Mouse (Mus musculus): ENCODE measurements around the gene Lingo1. TPM values are rescaled to one million over a fixed set of nuclear protein-coding genes. Genes with fewer than 3 reads are reported as not detected.

The Lingo1 gene
- polyA plus RNA-seq, 1 experiment from 2014 or later: 93.4 TPM

GRCm38 (mm10) chr9:56739181-56739737 is 57.0 kb downstream of the Lingo1 start:
- Histone ChIP-seq H3K4me3 (no peak overlapping the region), H3K9me3 (no peaks in the 10 kb centered on the region), H3K36me3 (no peaks in the 10 kb centered on the region), H3K27me3 (no peaks in the 10 kb centered on the region), H3K27ac (replicated peaks) (0 out of 2 replicates have a peak overlapping the region, but pooled peaks have one; percentile 5), H3K4me1 (replicated peaks) (peaks cover 20% of the 10 kb centered on the region), H3K9ac (no peak overlapping the region), H3K4me2 (no peak overlapping the region)
- 49% methylated on average over 5 of the region's 5 CpGs for WGBS
- peak; percentile 47; the same call in 1 of the 2 replicates for ATAC-seq (ENCODE audit: low FRiP score, low read depth)

DNA sequence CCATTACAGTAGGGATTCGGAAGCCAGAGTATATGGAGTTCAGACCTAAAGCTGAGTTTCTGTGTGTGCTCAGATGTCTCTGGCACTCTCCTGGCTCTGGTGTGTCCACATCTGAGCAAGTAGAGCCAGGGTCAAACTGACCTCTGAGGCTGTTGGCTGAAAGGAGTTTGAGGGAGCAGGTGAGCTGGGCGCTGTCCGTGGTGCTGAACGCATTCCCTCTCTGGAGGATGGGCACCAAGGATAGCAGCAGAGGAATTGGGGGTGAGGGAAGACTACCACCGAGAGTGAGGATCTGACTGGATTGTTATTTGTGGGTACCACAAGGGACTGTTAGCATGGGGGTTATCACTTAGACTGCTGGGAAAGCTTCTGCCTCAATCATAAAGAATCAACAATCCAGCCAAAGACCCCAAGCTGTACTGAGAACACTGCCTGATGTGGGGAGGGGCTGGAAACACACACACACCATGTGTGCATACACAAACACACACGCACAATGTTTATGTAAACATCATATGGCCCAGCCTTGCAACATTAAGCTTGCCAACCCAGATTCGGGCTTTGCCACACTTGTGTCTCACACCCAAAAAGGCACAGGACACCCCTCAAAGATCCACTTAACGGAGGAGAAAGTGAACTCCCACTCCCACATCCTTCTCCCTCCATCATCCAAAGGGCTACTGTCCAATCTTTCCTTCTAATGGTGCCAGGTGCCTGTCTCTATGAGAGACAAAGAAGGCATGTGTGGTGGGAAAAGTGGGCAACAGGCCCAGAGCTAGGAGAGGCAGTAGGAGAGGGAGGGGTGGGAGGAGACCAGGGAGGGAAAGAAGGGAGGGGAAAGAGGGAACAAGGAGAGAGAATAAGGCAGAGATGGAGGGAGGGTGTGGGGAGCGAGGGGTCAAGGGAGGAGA is 57.8 kb downstream of the Lingo1 start:
- peak; percentile 59; the same call in 1 of the 2 replicates for ATAC-seq (ENCODE audit: low FRiP score, low read depth)
- Histone ChIP-seq H3K36me3 (no peaks in the 10 kb centered on the region), H3K4me2 (no peak overlapping the region), H3K27ac (replicated peaks) (peak overlapping the region; percentile 59), H3K27me3 (no peaks in the 10 kb centered on the region), H3K9ac (no peak overlapping the region), H3K4me1 (replicated peaks) (peaks cover 20% of the 10 kb centered on the region), H3K4me3 (no peak overlapping the region), H3K9me3 (no peaks in the 10 kb centered on the region)
- WGBS: 39% methylated on average over 8 of the region's 9 CpGs

- no peak overlapping the region for H3K27ac ChIP-seq (replicated peaks)
- no peak overlapping the region for H3K4me2 ChIP-seq
- no peak overlapping the region for H3K9ac ChIP-seq
- H3K27me3 ChIP-seq: no peaks in the 10 kb centered on the region
- 74% methylated on average over 6 of the region's 6 CpGs for WGBS
- no peak overlapping the region for H3K4me3 ChIP-seq
- H3K9me3 ChIP-seq: no peaks in the 10 kb centered on the region
- H3K4me1 ChIP-seq (replicated peaks): peaks cover 25% of the 10 kb centered on the region
- ATAC-seq (ENCODE audit: low FRiP score, low read depth): no peak
- no peaks in the 10 kb centered on the region for H3K36me3 ChIP-seq
These were observed 61.9 kb downstream of the Lingo1 start for GRCm38 (mm10) chr9:56734398-56734797.

GRCm38 (mm10) chr9:56730997-56731396 is 65.3 kb downstream of the Lingo1 start:
- Histone ChIP-seq H3K4me3 (no peak overlapping the region), H3K4me1 (replicated peaks) (peaks cover 37% of the 10 kb centered on the region), H3K4me2 (no peak overlapping the region), H3K36me3 (no peaks in the 10 kb centered on the region), H3K27me3 (no peaks in the 10 kb centered on the region), H3K27ac (replicated peaks) (no peak overlapping the region), H3K9ac (no peak overlapping the region), H3K9me3 (no peaks in the 10 kb centered on the region)
- ATAC-seq (ENCODE audit: low FRiP score, low read depth): no peak
- 74% methylated on average over 2 of the region's 2 CpGs for WGBS

- Histone ChIP-seq H3K9ac (no peak overlapping the region), H3K4me3 (no peak overlapping the region), H3K4me1 (replicated peaks) (peaks cover 37% of the 10 kb centered on the region), H3K4me2 (no peak overlapping the region), H3K27me3 (no peaks in the 10 kb centered on the region), H3K27ac (replicated peaks) (peak overlapping the region; percentile 76), H3K9me3 (no peaks in the 10 kb centered on the region), H3K36me3 (no peaks in the 10 kb centered on the region)
- no peak for ATAC-seq (ENCODE audit: low FRiP score, low read depth)
- 49% methylated on average over 2 of the region's 2 CpGs for WGBS
These were observed 67.1 kb downstream of the Lingo1 start for GRCm38 (mm10) chr9:56729145-56729544.

- Histone ChIP-seq H3K36me3 (no peaks in the 10 kb centered on the region), H3K4me3 (no peak overlapping the region), H3K9ac (no peak overlapping the region), H3K4me1 (replicated peaks) (peaks cover 37% of the 10 kb centered on the region), H3K4me2 (no peak overlapping the region), H3K27ac (replicated peaks) (peak overlapping the region; percentile 76), H3K27me3 (no peaks in the 10 kb centered on the region), H3K9me3 (no peaks in the 10 kb centered on the region)
- ATAC-seq (ENCODE audit: low FRiP score, low read depth): peak; percentile 38; the same call in 1 of the 2 replicates
- WGBS: 16% methylated on average over 15 of the region's 15 CpGs
These were observed 68.3 kb downstream of the Lingo1 start for GRCm38 (mm10) chr9:56727703-56728684.

DNA sequence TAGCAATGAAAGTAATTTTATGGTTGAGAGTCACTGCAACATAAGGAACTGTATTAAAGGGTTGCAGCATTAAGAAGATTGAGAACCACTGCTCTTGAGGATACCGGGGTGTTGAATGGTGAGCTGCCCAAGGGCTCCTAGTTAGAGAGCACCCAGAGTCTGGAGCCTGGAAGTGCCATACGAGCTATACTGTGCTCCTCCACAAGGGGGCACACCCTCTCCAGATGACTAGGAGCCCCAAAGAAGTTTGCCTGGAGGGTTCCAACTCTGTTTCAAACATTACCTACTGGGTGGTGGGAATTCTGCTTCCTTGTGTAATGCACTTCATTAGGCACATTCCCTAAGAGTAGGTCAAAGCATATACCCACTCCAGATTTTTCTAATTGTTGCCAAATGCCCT is 70.5 kb downstream of the Lingo1 start:
- Histone ChIP-seq H3K9me3 (no peaks in the 10 kb centered on the region), H3K36me3 (no peaks in the 10 kb centered on the region), H3K9ac (no peak overlapping the region), H3K27ac (replicated peaks) (no peak overlapping the region), H3K4me2 (no peak overlapping the region), H3K27me3 (no peaks in the 10 kb centered on the region), H3K4me3 (no peak overlapping the region), H3K4me1 (replicated peaks) (peaks cover 37% of the 10 kb centered on the region)
- 34% methylated on average over 2 of the region's 2 CpGs for WGBS
- no peak for ATAC-seq (ENCODE audit: low FRiP score, low read depth)

DNA sequence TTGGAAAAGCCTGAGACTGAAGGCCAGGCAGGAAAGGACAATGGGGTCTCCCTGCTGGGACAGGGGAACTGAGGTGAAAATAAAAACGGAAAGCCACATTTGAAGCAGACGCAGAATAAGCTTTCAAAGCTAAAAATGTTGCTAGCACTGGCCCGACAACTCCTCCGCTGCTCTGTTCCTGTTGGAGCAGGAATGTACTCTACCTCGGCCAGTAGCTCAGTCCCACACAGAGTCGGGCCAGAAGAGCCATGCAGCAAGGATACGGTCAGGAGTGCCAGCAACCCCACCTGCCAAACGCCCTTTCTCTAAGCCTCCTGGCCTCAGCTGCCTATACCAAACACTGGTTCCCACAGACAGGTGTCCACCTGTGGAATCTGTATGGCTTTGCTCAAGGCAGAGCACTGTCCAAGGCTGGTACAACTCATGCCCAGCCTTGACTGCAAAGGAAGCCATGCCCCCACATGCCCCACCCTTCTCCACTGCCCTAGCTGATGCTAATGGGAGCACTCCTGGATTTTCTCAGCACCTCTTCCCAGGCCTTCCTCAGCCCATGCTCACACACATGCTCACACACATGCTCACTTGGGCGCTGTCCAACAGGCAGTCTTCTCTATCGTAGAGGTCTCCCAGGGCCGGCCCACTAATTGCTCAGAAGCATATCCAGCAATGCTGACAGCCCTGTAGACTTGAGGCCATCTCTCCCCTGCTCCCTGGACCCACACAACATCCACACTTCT is 74.0 kb downstream of the Lingo1 start:
- no peak for ATAC-seq (ENCODE audit: low FRiP score, low read depth)
- H3K27me3 ChIP-seq: no peaks in the 10 kb centered on the region
- no peak overlapping the region for H3K27ac ChIP-seq (replicated peaks)
- H3K4me3 ChIP-seq: no peak overlapping the region
- H3K36me3 ChIP-seq: no peaks in the 10 kb centered on the region
- no peak overlapping the region for H3K9ac ChIP-seq
- 69% methylated on average over 11 of the region's 11 CpGs for WGBS
- H3K4me2 ChIP-seq: no peak overlapping the region
- H3K9me3 ChIP-seq: no peaks in the 10 kb centered on the region
- 0 out of 2 replicates have a peak, but pooled peaks cover 7% of the 10 kb centered on the region for H3K4me1 ChIP-seq (replicated peaks)

- ATAC-seq (ENCODE audit: low FRiP score, low read depth): no peak
- no peak overlapping the region for H3K27ac ChIP-seq (replicated peaks)
- 85% methylated on average over 3 of the region's 3 CpGs for WGBS
- no peaks in the 10 kb centered on the region for H3K9me3 ChIP-seq
- H3K36me3 ChIP-seq: no peaks in the 10 kb centered on the region
- H3K4me1 ChIP-seq (replicated peaks): no peaks in the 10 kb centered on the region
- no peak overlapping the region for H3K9ac ChIP-seq
- H3K4me2 ChIP-seq: no peak overlapping the region
- H3K27me3 ChIP-seq: no peaks in the 10 kb centered on the region
- H3K4me3 ChIP-seq: no peak overlapping the region
These were observed 77.3 kb downstream of the Lingo1 start for GRCm38 (mm10) chr9:56718984-56719383.

DNA sequence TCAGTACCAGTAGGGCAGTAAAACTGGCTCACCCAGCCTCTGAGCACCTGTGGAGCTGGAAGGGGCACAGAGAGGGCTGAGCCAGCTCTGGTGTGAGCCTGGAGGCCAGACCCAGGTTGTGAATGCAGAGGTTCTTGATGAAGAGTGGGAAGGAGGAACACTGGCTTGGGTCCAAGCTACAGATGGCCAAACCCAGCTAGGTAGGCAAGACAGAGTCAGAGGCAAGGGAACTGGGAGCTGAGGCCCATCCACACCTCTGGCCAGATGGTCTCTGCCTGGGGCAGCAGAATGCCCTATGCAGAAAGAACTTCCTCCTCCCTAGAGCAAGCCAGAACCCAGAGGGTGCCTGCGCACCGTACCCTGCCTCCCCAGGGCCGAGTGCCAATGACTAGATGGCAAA is 79.7 kb downstream of the Lingo1 start:
- ATAC-seq (ENCODE audit: low FRiP score, low read depth): no peak
- 91% methylated on average over 3 of the region's 3 CpGs for WGBS

DNA sequence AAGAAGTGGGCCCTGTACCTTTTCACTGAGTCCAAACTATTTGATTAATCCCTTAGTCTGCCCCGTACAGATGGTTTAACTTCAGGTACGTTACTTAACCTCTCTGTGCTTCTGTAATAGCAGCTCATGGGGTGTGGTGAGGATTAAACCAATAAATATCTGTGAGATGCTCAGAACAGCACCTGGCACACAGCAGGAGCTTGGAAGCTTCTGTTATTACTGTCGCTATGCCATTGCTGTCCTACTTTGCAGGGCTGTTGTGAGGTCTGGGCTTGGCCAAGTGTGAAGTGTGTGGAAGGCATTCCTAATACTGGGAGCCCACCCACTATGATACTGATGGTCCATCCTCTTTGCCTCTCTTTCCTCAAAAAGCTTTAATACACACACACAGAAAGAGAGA is 80.2 kb downstream of the Lingo1 start:
- Histone ChIP-seq H3K9ac (no peak overlapping the region), H3K4me2 (no peak overlapping the region), H3K9me3 (no peaks in the 10 kb centered on the region), H3K27ac (replicated peaks) (no peak overlapping the region), H3K4me1 (replicated peaks) (peaks cover 2% of the 10 kb centered on the region; the same call in 1 of the 2 replicates), H3K36me3 (no peaks in the 10 kb centered on the region), H3K4me3 (no peak overlapping the region), H3K27me3 (no peaks in the 10 kb centered on the region)
- WGBS: 74% methylated on average over 3 of the region's 3 CpGs
- ATAC-seq (ENCODE audit: low FRiP score, low read depth): no peak

More for the DNA sequence above, 79.7 kb downstream of the Lingo1 start:
- Histone ChIP-seq H3K9me3 (no peaks in the 10 kb centered on the region), H3K4me3 (no peak overlapping the region), H3K27me3 (no peaks in the 10 kb centered on the region), H3K27ac (replicated peaks) (no peak overlapping the region), H3K9ac (no peak overlapping the region), H3K4me1 (replicated peaks) (no peaks in the 10 kb centered on the region), H3K4me2 (no peak overlapping the region), H3K36me3 (no peaks in the 10 kb centered on the region)
